Mouse (Mus musculus): ENCODE data around the gene Nckap5.

Gene Nckap5

DNA sequence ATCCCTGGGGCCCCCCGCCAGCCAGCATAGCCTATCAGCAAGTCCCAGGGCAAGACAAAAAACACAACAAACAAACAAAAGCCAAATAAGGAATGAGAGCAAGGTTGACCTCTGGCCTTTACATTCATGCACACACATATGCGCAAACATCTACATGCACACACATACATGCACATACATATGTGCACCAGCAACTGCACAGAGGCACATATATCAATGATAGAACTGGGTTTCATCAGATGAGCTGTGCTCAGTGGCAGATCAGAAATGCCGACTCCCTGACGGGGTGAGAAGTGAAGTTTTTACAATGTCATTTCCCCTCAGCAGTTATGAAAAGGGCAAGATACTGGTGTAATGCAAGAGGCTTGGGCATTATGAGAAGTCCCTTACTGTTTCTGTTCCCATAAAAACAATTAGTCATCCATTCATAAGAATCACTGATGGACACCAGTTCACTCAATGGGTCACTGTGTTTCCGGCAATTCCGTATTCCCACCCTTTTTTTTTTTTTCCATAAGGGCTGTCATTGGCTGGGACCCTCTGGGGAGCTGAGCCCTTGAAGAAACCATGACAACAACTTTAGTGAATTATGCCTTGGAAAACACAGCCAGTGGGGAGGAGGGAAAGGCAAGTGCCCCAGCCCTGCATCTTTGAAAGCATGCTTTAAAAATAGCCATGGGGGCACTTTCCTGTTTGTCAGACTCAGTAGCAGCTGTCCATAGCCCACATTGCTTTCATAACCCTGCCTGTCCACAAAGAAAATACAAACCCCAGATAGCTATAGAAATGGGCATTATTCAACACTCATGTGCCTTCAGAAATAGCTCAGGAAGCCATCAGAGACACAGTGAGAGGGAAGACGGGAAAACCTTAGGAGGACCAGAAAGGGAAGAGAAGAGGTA, 170.2 kb downstream of the Nckap5 start:
- POLR2A ChIA-PET = no interaction called here

DNA sequence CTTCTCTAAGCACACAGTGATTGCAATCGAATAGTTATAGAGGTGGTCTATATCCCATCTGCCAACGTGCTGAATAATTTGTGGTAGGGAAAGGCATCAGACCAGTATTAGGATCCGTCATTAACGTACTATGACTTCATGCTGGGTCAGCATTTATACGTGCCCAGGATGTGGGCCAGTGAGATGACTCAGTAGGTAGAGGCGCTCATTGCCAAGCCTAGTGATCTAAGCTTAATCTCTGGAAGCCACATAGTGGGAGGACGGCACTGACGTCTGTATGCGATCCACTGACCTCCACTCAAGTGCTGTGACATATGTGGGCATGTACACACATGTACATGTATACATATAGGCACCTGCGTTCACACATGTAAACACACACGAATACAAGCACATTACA, 171.9 kb downstream of the Nckap5 start:
- ChIA-PET CTCF (interaction anchor here in 1 of 4 experiments (0.5 kb wide), 1 partner anchor 35 kb away, joined by 3 read pairs; no protein-coding TSS in a partner anchor), POLR2A (interaction anchor here in 1 of 4 experiments (1.5 kb wide), 1 partner anchor 17 kb away, joined by 3 read pairs; no protein-coding TSS in a partner anchor)

More for the DNA sequence above, 170.2 kb downstream of the Nckap5 start:
- CTCF ChIA-PET = interaction anchor here in 1 of 4 experiments (0.5 kb wide), 1 partner anchor 1556 kb away, joined by 3 read pairs; no protein-coding TSS in a partner anchor

DNA sequence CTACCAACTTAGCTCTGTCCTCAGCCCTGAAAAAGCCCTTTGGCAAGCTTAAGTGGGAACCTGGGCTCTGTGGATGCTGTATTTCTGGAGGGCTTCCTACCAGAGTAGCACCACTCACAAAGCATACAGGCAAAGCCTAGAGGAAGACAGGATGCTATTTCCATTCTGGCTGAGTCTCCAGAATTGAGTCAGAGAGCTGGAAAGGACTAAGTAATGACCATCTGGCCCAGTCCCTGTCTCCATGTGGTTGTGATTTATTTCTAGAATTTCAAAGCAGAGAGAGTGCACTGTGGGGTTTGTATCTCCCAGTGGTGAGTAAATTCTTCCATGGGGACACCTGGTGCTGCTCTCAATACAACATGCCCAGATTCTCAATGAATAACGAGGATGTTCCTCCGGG, 174.4 kb downstream of the Nckap5 start:
- POLR2A ChIA-PET = no interaction called here
- CTCF ChIA-PET = interaction anchor here in 1 of 4 experiments (0.6 kb wide), 1 partner anchor 82 kb away, joined by 6 read pairs; no protein-coding TSS in a partner anchor

DNA sequence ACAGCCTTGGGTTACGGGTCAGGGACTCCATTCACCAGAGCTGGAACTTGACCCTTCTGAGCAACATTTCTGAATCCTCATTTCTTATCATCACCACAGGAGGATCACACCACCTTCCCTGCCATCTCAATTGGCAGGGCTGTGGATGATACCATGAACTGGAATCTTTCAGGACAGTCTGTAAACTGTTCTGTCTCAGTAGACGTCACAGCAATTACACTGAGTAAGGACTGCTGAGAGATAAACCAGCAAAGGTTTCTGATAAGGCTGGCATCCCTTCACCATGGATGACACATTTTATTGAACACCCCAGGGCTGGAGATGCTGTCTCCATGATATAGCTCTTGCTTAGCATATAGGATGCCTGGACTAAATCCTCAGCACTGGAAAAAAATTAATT, 178.5 kb downstream of the Nckap5 start:
- CTCF ChIA-PET = interaction anchor here in 1 of 4 experiments (1.3 kb wide), 1 partner anchor 280 kb away, joined by 5 read pairs; no protein-coding TSS in a partner anchor
- POLR2A ChIA-PET = interaction anchor here in 1 of 4 experiments (0.6 kb wide), 1 partner anchor 427 kb away, joined by 5 read pairs; no protein-coding TSS in a partner anchor

DNA sequence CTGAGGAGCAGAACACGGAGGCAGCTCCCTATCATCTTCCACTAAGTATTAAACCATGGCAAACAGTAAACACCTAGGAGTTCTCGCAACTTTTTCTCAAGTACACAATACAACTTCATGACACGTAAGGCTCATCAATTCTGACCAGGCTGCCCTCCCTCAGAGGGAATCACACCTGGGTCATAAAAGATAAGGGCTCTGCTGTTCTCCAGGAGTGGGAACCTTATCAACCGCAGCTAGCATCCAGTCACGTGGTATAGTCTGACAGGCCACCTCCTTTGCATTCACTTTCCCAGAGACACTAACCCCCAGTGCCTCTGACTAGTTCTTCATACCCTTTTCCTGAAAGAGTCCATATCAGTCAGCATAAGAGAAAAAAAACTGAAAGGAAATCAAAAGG, 179.8 kb downstream of the Nckap5 start:
- ChIA-PET POLR2A (no interaction called here), CTCF (no interaction called here)

DNA sequence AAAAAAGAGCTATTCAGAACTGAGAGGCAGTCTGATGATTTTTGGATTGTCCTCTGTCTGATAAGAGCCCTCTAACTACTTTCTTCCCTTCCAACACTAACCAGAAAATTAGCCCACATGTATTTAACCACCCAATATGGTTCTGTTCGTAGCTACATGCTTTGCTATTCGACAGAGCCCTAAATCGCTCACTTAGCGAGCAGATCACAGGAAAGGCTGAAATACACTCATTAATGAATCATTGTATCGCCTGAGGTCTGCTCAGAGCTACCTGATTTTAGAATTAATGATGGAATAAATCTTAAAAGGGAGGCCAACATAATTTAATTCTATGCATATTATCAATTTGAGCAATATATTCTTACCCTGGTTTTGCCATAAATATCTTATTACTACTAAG, 187.8 kb downstream of the Nckap5 start:
- CTCF ChIA-PET = no interaction called here
- POLR2A ChIA-PET = no interaction called here

DNA sequence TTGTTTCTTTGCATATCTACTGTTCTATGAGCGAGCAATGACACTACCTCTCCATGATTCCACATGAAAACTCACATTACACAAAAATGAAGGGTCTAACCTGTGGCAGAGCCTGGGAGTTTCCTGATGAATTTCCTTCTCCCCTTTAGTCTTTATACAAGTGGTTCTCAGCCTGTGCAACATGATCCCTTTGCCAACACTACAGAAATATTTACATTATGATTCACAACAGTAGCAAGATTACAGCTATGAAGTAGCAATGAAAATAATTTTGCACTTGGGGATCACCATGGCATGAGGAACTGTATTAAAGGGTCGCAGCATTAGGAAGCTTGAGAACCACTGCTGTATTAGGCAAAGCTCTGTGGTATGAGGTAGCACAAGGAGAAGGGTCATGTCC, 191.1 kb downstream of the Nckap5 start:
- POLR2A ChIA-PET = interaction anchor here in 1 of 4 experiments (0.7 kb wide), 1 partner anchor 9 kb away, joined by 3 read pairs; no protein-coding TSS in a partner anchor
- CTCF ChIA-PET = interaction anchor here in 1 of 4 experiments (0.6 kb wide), 1 partner anchor 113 kb away, joined by 9 read pairs; no protein-coding TSS in a partner anchor

DNA sequence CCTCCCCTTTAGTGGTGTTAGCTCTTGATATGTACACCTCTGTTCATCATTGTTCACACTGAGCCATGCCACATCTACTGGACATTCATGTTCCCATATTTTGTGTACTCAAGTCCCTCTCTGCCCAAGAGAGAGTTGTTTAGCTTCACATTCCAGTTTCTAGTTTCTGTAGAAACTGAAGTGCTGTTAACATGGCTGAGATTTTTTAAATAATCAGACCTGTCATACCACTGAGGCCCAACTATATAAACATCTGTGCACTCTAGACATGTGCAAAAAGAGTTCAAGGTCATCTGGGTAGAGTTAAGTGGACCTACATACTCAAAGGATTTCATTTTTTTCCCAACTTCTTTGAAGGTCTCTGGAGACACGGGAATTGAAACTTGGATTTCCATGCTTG, 193.1 kb downstream of the Nckap5 start:
- CTCF ChIA-PET = no interaction called here
- POLR2A ChIA-PET = no interaction called here

DNA sequence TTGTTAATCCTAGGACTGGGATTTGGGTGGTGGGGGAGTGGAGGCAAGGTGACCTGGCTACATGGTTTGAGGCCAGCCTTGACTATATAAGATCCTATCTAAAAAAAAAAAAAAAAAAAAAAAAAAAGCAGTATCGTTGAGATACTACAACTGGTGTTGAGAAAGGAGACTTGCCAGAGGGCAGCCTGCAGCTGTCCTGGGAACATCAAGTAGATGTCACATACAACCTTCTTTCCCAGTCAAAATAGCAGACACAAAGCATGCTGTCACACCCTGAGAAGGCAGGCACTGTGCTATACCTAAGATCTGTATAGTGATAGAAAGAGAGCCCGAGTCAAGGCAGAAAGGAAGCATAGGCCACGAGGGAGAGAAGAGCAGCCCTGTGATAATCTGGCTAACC, 204.4 kb downstream of the Nckap5 start:
- POLR2A ChIA-PET = interaction anchor here in 1 of 4 experiments (0.7 kb wide), 1 partner anchor 25 kb away, joined by 3 read pairs; no protein-coding TSS in a partner anchor
- CTCF ChIA-PET = no interaction called here

DNA sequence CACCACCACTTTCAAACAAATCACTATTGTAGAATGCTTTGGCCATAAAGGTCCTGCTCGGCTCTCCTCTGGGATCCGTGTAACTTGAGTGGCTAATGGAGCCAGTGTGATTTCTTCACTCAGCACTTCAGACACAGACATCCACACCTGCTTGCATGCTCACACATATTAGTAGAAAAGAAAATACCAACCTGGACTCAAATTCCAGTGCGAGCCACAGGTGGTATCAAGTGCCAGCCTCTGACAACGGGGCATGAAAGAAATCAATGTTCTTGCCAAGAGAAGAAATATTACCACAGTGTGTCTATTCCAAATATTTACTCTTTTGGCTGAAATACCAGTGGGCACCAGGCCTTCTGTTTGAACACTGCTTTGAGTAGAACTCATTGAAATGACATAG, 208.6 kb downstream of the Nckap5 start:
- ChIA-PET POLR2A (no interaction called here), CTCF (no interaction called here)

DNA sequence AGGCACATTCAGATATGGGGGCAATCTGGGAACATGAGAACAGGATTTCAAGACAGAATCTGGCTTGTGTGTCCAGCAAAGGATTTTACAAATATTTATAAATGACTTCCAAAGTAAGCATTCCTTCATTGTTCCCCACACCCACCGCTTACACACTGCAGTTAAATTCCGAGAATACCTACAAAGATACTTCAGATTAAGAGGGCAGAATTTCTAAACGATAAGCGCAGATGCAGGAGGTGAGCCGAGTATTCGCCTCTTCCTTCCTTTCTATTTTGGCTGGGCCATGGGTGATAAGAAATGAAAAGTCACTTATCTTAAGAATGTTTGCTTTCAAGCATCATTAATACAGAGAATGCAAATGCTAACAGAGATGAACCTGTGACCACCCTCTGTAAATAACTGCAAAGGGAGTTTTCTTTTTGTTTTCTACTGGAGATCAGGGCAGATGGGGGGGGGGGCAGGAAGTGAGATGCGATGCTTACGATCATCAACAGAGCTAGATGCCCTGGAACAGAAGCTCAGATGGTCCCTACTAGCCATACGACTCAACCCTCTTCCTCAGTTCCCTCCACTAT, 213.0 kb downstream of the Nckap5 start:
- POLR2A ChIA-PET = no interaction called here
- CTCF ChIA-PET = interaction anchor here in 1 of 4 experiments (1.3 kb wide), 1 partner anchor 376 kb away, joined by 3 read pairs; no protein-coding TSS in a partner anchor

DNA sequence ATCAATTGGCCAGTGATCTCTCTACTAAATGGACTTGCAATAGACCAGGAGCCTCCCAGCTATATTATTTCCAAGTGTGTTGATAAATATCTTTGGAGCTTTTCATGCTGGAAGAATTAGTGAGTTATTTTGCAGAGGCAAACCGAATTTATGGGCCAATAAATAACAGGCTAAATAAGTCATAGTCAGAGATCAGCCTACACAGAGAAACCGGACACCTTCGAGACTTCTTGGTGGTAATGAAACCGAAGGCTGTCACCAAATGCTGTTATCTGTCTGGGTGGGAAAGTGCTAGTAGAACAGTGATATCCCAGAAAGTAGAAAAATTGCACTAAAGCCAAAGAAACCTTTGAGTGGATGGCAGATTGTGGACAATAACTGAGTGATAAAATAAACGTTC, 213.6 kb downstream of the Nckap5 start:
- ChIA-PET CTCF (no interaction called here), POLR2A (interaction anchor here in 1 of 4 experiments (1.0 kb wide), 1 partner anchor 12 kb away, joined by 3 read pairs; no protein-coding TSS in a partner anchor)

DNA sequence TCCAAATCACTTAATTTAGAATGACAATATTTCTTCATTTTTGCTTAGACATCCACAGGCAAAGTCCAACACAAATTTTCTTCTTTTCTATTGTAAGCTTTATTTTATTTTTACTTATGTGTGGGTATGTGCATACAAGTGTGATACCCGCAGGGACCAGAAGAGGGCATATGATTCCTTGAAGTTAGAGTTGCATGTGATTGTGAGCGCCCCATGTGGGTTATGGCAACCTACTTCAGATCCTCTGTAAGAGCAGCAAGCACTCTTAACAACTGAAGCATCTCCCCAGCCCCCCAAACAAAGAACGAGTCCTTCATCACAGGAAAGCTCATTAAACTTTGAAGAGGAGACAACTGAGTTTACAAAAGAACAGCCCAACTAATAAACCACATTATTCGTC, 217.7 kb downstream of the Nckap5 start:
- ChIA-PET POLR2A (no interaction called here), CTCF (interaction anchor here (0.6 to 2.1 kb wide), 6 partner anchors 9 to 319 kb away, joined by 3 to 14 read pairs (median 4); no protein-coding TSS in a partner anchor)

DNA sequence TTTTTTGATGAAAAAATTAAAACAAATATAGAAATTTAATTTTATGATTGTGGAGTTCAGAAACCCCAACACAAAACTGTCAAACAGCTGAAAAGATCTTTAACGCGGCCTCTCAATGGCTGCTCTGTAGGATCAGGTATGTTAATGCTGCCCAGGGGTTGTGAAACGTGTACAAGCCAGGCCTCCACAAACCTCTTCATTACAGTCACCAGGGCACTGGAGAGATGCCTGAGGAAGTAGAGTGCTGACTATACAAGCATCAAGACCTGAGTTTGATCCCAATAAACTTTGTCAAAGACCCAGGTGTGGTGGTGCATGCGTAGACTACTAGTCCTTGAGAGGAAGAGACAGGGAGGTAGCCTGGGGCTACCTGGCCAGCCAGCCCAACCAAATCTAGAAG, 222.0 kb downstream of the Nckap5 start:
- ChIA-PET POLR2A (no interaction called here), CTCF (no interaction called here)

DNA sequence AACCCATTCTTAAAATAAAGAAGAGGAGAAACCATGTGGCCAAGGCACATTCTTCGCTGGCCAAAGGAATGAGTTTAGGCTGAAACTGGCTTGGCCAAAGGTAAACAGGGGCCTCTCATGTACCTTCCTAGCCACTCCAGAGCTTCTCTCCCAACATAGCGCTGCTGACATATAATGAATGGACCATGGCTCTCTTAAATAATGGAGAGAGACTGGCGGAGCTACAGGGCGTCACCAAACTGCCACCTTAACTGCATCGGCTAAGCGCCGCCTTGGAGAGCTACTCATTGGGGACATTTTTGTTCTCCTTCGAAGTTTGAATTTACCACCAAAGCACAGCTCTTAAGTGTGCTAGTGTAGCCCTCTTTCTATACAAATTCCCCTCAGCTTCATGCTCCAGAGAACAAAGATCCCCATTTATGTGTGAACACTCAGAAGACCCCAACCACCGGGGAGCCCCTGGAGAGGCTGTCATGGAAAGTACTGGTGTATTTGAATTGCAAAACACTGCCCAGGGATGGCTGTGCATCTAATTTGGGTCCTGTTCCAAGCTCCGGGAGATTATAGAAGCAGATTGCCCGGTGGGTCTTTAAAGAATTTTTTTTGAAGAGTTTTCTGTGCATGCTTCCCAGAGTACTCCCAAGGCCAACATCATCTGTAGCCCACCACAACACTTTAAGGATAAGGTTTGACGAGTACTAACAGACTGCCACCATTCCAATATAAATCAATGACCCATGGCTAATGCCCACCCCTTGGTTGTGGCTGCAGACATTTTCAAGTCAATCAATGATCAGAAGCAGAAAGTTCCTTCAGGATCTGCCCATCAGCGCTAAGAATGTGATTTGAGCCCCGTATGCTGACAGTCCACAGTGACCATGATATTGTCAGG, 224.2 kb downstream of the Nckap5 start:
- POLR2A ChIA-PET = no interaction called here

DNA sequence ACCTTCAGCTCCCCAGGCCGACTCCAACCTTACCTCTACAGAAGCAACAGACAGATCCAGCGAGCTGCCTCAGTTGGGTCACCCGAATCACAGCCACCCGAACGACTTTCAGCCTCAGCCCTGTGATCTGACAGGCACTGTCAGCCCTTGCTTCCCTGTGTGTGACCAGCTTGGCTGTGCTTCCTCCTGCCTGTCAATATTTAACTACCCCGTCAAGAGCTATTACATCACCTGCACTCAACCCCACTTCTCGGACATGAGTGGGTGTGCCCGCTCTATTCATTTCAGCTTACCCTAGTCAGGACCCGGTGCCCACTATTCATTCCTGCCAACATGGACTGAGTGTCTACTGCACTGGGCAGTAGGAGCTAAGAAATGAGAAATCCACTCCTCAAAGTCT, 226.0 kb downstream of the Nckap5 start:
- ChIA-PET POLR2A (interaction anchor here in 1 of 4 experiments (1.2 kb wide), 1 partner anchor 12 kb away, joined by 3 read pairs; no protein-coding TSS in a partner anchor), CTCF (interaction anchor here in 1 of 4 experiments (1.3 kb wide), 1 partner anchor 9 kb away, joined by 5 read pairs; no protein-coding TSS in a partner anchor)

More for the DNA sequence above, 224.2 kb downstream of the Nckap5 start:
- CTCF ChIA-PET = interaction anchor here in 2 of 4 experiments (0.6 to 0.8 kb wide), 2 partner anchors 39 to 325 kb away, joined by 3 read pairs; no protein-coding TSS in a partner anchor

DNA sequence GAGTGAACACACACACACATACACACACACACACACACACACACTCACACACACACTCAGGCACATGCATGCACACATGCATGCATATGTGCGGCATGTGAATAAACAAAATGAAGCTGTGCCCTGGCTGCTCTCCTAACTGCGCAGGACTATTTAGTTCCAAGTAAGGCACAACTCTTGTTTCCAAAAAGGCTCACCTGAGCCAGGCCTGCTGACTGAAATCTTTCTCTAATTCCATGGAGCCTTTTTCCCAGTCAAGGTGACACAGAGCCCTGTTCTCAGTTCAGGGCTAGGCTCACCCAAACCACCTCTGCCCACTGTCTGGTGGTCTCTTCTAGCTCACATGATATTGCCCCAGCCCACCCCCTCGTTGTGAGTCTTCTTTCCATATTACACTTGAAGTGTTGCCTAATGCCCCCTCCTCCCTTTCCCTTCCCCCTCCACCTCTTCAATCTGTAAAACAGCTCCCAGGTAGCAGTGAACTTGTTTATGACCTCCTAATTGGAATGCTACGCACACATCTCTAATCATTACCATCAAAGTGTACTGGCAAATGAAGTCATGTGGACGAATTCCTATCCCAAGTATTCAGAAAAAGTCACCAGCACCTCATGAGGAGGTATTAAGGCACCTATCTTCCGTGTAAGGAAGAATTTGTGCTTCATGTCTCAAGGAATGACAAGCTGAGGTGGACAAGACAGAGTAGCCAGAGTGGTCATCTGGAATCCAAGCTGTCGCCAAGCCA, 226.7 kb downstream of the Nckap5 start:
- ChIA-PET POLR2A (interaction anchor here in 1 of 4 experiments (1.2 kb wide), 1 partner anchor 13 kb away, joined by 3 read pairs; no protein-coding TSS in a partner anchor), CTCF (interaction anchor here in 1 of 4 experiments (1.3 kb wide), 1 partner anchor 9 kb away, joined by 5 read pairs; no protein-coding TSS in a partner anchor)

DNA sequence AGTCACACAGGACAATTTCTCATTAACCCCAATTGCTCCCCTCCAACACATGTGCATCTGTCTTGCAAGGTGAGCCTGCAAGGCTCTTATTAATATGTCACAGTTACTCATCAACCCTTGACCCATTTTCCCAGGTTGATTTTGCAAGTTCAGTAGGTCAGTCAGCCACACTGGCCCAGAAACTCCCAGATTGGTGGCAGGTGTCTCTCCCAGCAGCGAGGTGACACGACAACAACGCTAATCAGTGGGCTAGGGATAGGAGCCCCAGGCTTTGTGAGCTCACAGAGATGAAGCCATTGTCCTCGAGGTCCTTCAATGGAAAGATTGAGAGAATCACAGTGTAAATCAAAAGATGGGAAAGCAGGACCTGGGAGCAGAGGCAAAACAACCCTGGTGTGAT, 230.0 kb downstream of the Nckap5 start:
- ChIA-PET CTCF (no interaction called here), POLR2A (no interaction called here)
